Mouse (Mus musculus): ENCODE results near the gene Itgb2l. TPM values are rescaled to one million over a fixed set of nuclear protein-coding genes. Genes with fewer than 3 reads are reported as not detected.

Gene Itgb2l
- polyA plus RNA-seq (2015; fragmentation: Nextera tagmentation; extraction: Ambion mirVana): 0.10 and 0.42 TPM in 2 replicates

GRCm38 (mm10) chr16:96443468-96443867 is at the start of gene Itgb2l:
Gene Itgb2l (minus strand): TSS chr16:96443619.
- no peak within 1 kb of the TSS for H3K4me2 ChIP-seq
- no peak for ATAC-seq (ENCODE audit: low FRiP score)
- no peak within 1 kb of the TSS for H3K4me3 ChIP-seq (replicated peaks)
- H3K4me1 ChIP-seq: no peaks in the 10 kb centered on the region
- no peak within 1 kb of the TSS for H3K9ac ChIP-seq (replicated peaks)
- no peak within 1 kb of the TSS for H3K27ac ChIP-seq (replicated peaks)
- H3K36me3 ChIP-seq: no peaks in the 10 kb centered on the region
- H3K9me3 ChIP-seq (replicated peaks): no peaks in the 10 kb centered on the region
- no peaks in the 10 kb centered on the region for H3K27me3 ChIP-seq (replicated peaks)
- WGBS: 87% methylated on average over 2 of the region's 2 CpGs

- ATAC-seq (ENCODE audit: low FRiP score): no peak
- Histone ChIP-seq H3K4me1 (peaks cover 17% of the 10 kb centered on the region; the same call in 1 of the 2 replicates), H3K4me3 (replicated peaks) (no peak overlapping the region), H3K9me3 (replicated peaks) (no peaks in the 10 kb centered on the region), H3K36me3 (no peaks in the 10 kb centered on the region), H3K4me2 (no peak overlapping the region), H3K9ac (replicated peaks) (no peak overlapping the region), H3K27me3 (replicated peaks) (no peaks in the 10 kb centered on the region), H3K27ac (replicated peaks) (no peak overlapping the region)
- 73% methylated on average over 3 of the region's 3 CpGs for WGBS
Measured at GRCm38 (mm10) chr16:96491530-96491929, 48.1 kb upstream of the Itgb2l start.

- Histone ChIP-seq H3K9ac (replicated peaks) (no peak overlapping the region), H3K4me1 (peaks cover 17% of the 10 kb centered on the region; the same call in 1 of the 2 replicates), H3K27ac (replicated peaks) (peak overlapping the region; percentile 54; the same call in 1 of the 2 replicates), H3K4me2 (no peak overlapping the region), H3K27me3 (replicated peaks) (no peaks in the 10 kb centered on the region), H3K4me3 (replicated peaks) (no peak overlapping the region), H3K36me3 (no peaks in the 10 kb centered on the region), H3K9me3 (replicated peaks) (no peaks in the 10 kb centered on the region)
- no peak for ATAC-seq (ENCODE audit: low FRiP score)
- 69% methylated on average over 5 of the region's 5 CpGs for WGBS
Measured at GRCm38 (mm10) chr16:96488038-96488437, 44.6 kb upstream of the Itgb2l start.

GRCm38 (mm10) chr16:96487007-96487684 is 43.7 kb upstream of the Itgb2l start:
- Histone ChIP-seq H3K4me2 (no peak overlapping the region; the same call in 1 of the 2 replicates), H3K9ac (replicated peaks) (no peak overlapping the region), H3K36me3 (no peaks in the 10 kb centered on the region), H3K4me3 (replicated peaks) (no peak overlapping the region), H3K27me3 (replicated peaks) (no peaks in the 10 kb centered on the region), H3K9me3 (replicated peaks) (no peaks in the 10 kb centered on the region), H3K4me1 (peaks cover 17% of the 10 kb centered on the region; the same call in 1 of the 2 replicates), H3K27ac (replicated peaks) (peak overlapping the region; percentile 54)
- WGBS: 47% methylated on average over 11 of the region's 11 CpGs
- peak; percentile 78 for ATAC-seq (ENCODE audit: low FRiP score)

- H3K27ac ChIP-seq (replicated peaks): no peak overlapping the region
- no peaks in the 10 kb centered on the region for H3K4me1 ChIP-seq
- no peaks in the 10 kb centered on the region for H3K9me3 ChIP-seq (replicated peaks)
- H3K4me2 ChIP-seq: no peak overlapping the region
- no peak overlapping the region for H3K4me3 ChIP-seq (replicated peaks)
- ATAC-seq (ENCODE audit: low FRiP score): no peak
- no peak overlapping the region for H3K9ac ChIP-seq (replicated peaks)
- no peaks in the 10 kb centered on the region for H3K36me3 ChIP-seq
- H3K27me3 ChIP-seq (replicated peaks): no peaks in the 10 kb centered on the region
- WGBS: 83% methylated on average over 4 of the region's 4 CpGs
Measured at GRCm38 (mm10) chr16:96481791-96482190, 38.4 kb upstream of the Itgb2l start.

GRCm38 (mm10) chr16:96474185-96474584 is 30.8 kb upstream of the Itgb2l start:
- H3K9me3 ChIP-seq (replicated peaks): no peaks in the 10 kb centered on the region
- no peak for ATAC-seq (ENCODE audit: low FRiP score)
- 57% methylated on average over 3 of the region's 3 CpGs for WGBS
- H3K4me2 ChIP-seq: no peak overlapping the region
- peaks cover 28% of the 10 kb centered on the region for H3K4me1 ChIP-seq
- no peaks in the 10 kb centered on the region for H3K27me3 ChIP-seq (replicated peaks)
- H3K4me3 ChIP-seq (replicated peaks): no peak overlapping the region
- H3K9ac ChIP-seq (replicated peaks): no peak overlapping the region
- no peak overlapping the region for H3K27ac ChIP-seq (replicated peaks)
- no peaks in the 10 kb centered on the region for H3K36me3 ChIP-seq

GRCm38 (mm10) chr16:96472816-96473215 is 29.4 kb upstream of the Itgb2l start:
- Histone ChIP-seq H3K4me3 (replicated peaks) (no peak overlapping the region), H3K9me3 (replicated peaks) (no peaks in the 10 kb centered on the region), H3K36me3 (no peaks in the 10 kb centered on the region), H3K4me1 (peaks cover 32% of the 10 kb centered on the region), H3K27me3 (replicated peaks) (no peaks in the 10 kb centered on the region), H3K9ac (replicated peaks) (no peak overlapping the region; the same call in 1 of the 2 replicates), H3K27ac (replicated peaks) (peak overlapping the region; percentile 54), H3K4me2 (peak overlapping the region; percentile 36)
- WGBS: 57% methylated on average over 7 of the region's 7 CpGs
- no peak for ATAC-seq (ENCODE audit: low FRiP score)

GRCm38 (mm10) chr16:96472361-96472760 is 28.9 kb upstream of the Itgb2l start:
- H3K27me3 ChIP-seq (replicated peaks): no peaks in the 10 kb centered on the region
- 39% methylated on average over 5 of the region's 5 CpGs for WGBS
- no peak overlapping the region for H3K4me3 ChIP-seq (replicated peaks)
- H3K9me3 ChIP-seq (replicated peaks): no peaks in the 10 kb centered on the region
- H3K36me3 ChIP-seq: no peaks in the 10 kb centered on the region
- no peak for ATAC-seq (ENCODE audit: low FRiP score)
- peak overlapping the region; percentile 36 for H3K4me2 ChIP-seq
- H3K27ac ChIP-seq (replicated peaks): peak overlapping the region; percentile 54
- H3K4me1 ChIP-seq: peaks cover 35% of the 10 kb centered on the region
- H3K9ac ChIP-seq (replicated peaks): no peak overlapping the region; the same call in 1 of the 2 replicates

- Histone ChIP-seq H3K4me2 (peak overlapping the region; percentile 51), H3K9ac (replicated peaks) (no peak overlapping the region), H3K4me3 (replicated peaks) (0 out of 2 replicates have a peak overlapping the region, but pooled peaks have one; percentile 40), H3K36me3 (no peaks in the 10 kb centered on the region), H3K9me3 (replicated peaks) (no peaks in the 10 kb centered on the region), H3K4me1 (peaks cover 35% of the 10 kb centered on the region), H3K27ac (replicated peaks) (no peak overlapping the region), H3K27me3 (replicated peaks) (no peaks in the 10 kb centered on the region)
- WGBS: 59% methylated on average over 4 of the region's 4 CpGs
- ATAC-seq (ENCODE audit: low FRiP score): no peak
Measured at GRCm38 (mm10) chr16:96469640-96470039, 26.2 kb upstream of the Itgb2l start.

- H3K4me2 ChIP-seq: peak overlapping the region; percentile 51
- H3K4me3 ChIP-seq (replicated peaks): peak overlapping the region; percentile 40
- no peak overlapping the region for H3K9ac ChIP-seq (replicated peaks)
- ATAC-seq (ENCODE audit: low FRiP score): peak; percentile 73
- H3K27me3 ChIP-seq (replicated peaks): no peaks in the 10 kb centered on the region
- peaks cover 35% of the 10 kb centered on the region for H3K4me1 ChIP-seq
- 0 out of 2 replicates have a peak overlapping the region, but pooled peaks have one; percentile 39 for H3K27ac ChIP-seq (replicated peaks)
- H3K36me3 ChIP-seq: no peaks in the 10 kb centered on the region
- no peaks in the 10 kb centered on the region for H3K9me3 ChIP-seq (replicated peaks)
- WGBS: 68% methylated on average over 4 of the region's 4 CpGs
Measured at GRCm38 (mm10) chr16:96468698-96469097, 25.3 kb upstream of the Itgb2l start.

- H3K4me3 ChIP-seq (replicated peaks): peak overlapping the region; percentile 40
- peak overlapping the region; percentile 56 for H3K27ac ChIP-seq (replicated peaks)
- 55% methylated on average over 4 of the region's 4 CpGs for WGBS
- no peaks in the 10 kb centered on the region for H3K9me3 ChIP-seq (replicated peaks)
- ATAC-seq (ENCODE audit: low FRiP score): no peak
- peak overlapping the region; percentile 42; the same call in 1 of the 2 replicates for H3K9ac ChIP-seq (replicated peaks)
- peak overlapping the region; percentile 51 for H3K4me2 ChIP-seq
- no peaks in the 10 kb centered on the region for H3K36me3 ChIP-seq
- H3K4me1 ChIP-seq: peaks cover 32% of the 10 kb centered on the region
- no peaks in the 10 kb centered on the region for H3K27me3 ChIP-seq (replicated peaks)
Measured at GRCm38 (mm10) chr16:96468011-96468410, 24.6 kb upstream of the Itgb2l start.

- WGBS: 9% methylated on average over 8 of the region's 8 CpGs
- Histone ChIP-seq H3K36me3 (no peaks in the 10 kb centered on the region), H3K4me3 (replicated peaks) (peak within 1 kb of the TSS; percentile 40), H3K27me3 (replicated peaks) (no peaks in the 10 kb centered on the region), H3K27ac (replicated peaks) (peak within 1 kb of the TSS; percentile 56), H3K4me1 (peaks cover 27% of the 10 kb centered on the region), H3K9ac (replicated peaks) (peak within 1 kb of the TSS; percentile 42), H3K9me3 (replicated peaks) (no peaks in the 10 kb centered on the region), H3K4me2 (peak within 1 kb of the TSS; percentile 51)
- peak; percentile 89 for ATAC-seq (ENCODE audit: low FRiP score)
Measured at GRCm38 (mm10) chr16:96467445-96467844, 24.0 kb upstream of the Itgb2l start, which contains the start of gene Pcp4. Gene Pcp4 (plus strand): TSS chr16:96467606.

Measured in neural tube, embryonic 15.5 days (tissue).